Mouse (Mus musculus) megakaryocyte, embryonic 14.5 days (primary cell): ENCODE measurements at regions not wholly inside any gene's neighbourhood (a gene's known extent, or its start where the extent isn't known, plus 50 kb on each side); places are given as distances from the start of the nearest gene placed in this dataset.

Experiments used
- H3K27me3 ChIP-seq: replicated peaks from 2 replicates; pipeline ENCODE3; 2012; ENCODE audit warnings: inconsistent platforms
- H3K36me3 ChIP-seq: replicated peaks from 2 replicates; pipeline ENCODE3; 2012; ENCODE audit warnings: low read length, inconsistent platforms, mixed read lengths
- H3K4me1 ChIP-seq: 2 replicates; pipeline ENCODE4 v1.6.1; 2012; ENCODE audit warnings: inconsistent platforms
- H3K4me3 ChIP-seq: replicated peaks from 2 replicates; pipeline ENCODE3; 2012; ENCODE audit warnings: moderate library complexity, mild to moderate bottlenecking, inconsistent platforms
- H3K9me3 ChIP-seq: 2 replicates; pipeline ENCODE4 v1.6.1; 2012; ENCODE audit warnings: inconsistent platforms
- FLI1 ChIP-seq: IDR thresholded peaks from 2 replicates; pipeline ENCODE4 v1.6.1; 2012; ENCODE audit warnings: low read length, inconsistent platforms, mixed read lengths
- GATA1 ChIP-seq: IDR thresholded peaks from 3 replicates; pipeline ENCODE4 v1.6.1; 2012; ENCODE audit warnings: mixed read lengths, low read length, inconsistent platforms, borderline replicate concordance

DNA sequence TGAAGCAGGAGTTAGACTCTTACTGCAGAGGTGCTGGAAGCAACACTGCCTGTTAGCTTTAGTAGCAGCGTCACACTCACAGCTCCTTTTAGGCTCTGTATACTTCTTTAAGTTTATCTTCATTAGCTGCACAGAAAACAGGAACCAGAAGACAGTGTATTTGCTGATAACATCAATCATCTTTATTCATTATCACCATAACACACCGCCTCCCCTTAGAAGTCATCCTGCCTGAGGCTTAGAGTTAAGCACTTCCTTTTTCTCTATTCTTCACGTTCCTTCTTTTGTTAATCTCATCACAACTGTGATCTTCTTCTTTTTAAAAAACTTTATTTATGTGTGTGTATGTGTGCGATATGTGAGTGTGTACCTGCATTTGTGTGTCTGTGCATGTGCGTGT, 276.9 kb downstream of the Mex3b start:
- Histone ChIP-seq H3K9me3 (no peaks in the 10 kb centered on the region), H3K4me1 (peaks cover 10% of the 10 kb centered on the region), H3K4me3 (no peak overlapping the region), H3K27me3 (peaks cover 5% of the 10 kb centered on the region), H3K36me3 (no peaks in the 10 kb centered on the region)
- no peak for TF ChIP-seq GATA1
- TF ChIP-seq FLI1: no peak

DNA sequence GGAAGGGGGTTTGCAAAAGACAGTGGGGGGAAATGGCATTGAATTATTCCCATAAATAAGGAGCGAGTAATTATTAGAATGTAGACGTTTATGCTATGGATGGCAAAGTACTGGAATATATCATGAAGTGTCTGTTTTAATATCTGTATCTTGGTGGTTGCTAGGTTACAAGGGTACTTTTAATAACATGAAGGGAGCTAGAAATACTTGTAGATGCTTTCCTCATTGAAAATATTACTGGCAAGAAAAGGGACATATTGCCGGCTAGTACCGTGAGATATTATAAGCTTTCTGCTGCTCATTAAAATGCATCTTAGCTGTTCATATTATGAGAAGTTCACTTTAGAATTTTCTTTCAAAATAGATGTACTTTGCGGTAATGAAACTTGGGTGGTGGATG, 278.4 kb downstream of the Mex3b start:
- TF ChIP-seq GATA1 (no peak), FLI1 (no peak)
- H3K27me3 ChIP-seq: peaks cover 4% of the 10 kb centered on the region
- no peak overlapping the region for H3K4me3 ChIP-seq
- H3K4me1 ChIP-seq: peaks cover 10% of the 10 kb centered on the region
- no peaks in the 10 kb centered on the region for H3K36me3 ChIP-seq
- no peaks in the 10 kb centered on the region for H3K9me3 ChIP-seq

DNA sequence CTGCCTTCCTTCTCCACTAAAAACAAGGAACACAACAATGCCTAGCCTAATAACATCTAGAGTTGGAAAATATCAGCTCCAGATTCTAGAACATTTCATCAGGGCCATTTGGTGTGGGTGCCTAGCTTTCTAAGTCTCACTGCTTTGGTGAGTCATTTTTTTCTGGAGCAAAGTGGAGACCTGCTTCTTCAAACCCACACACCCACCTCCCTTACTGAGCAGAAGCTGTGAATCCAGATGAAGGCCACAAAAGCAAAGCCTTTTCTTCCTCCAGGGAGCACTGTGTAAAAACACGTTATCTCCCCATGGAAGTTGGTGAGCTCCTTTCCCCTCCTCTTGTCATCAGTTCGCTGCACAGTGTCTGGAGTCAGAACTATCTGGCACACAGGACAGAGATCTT, 294.1 kb downstream of the Mex3b start:
- H3K9me3 ChIP-seq: peaks cover 10% of the 10 kb centered on the region; the same call in 1 of the 2 replicates
- H3K36me3 ChIP-seq: no peaks in the 10 kb centered on the region
- no peaks in the 10 kb centered on the region for H3K4me1 ChIP-seq
- no peak overlapping the region for H3K4me3 ChIP-seq
- TF ChIP-seq FLI1 (no peak), GATA1 (no peak)
- H3K27me3 ChIP-seq: no peaks in the 10 kb centered on the region

DNA sequence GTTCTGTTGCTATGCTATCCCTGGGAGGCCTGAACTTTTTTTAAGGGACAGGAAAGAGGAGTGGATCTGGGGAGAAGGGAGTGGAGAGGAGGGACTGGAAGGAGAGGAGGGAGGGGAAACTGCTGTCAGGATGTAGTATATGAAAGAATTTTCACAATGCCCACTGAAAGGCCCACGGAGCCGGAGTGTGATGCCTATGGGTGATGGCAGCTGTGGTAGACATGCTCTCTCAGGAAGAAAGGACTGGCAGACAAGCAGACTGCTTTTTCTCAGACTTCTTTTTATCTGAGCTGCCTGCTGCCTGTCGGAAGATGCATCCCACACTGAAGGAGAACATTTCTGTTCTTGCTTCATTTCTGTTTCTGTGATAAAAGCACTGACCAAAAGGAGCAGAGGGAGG, 295.7 kb downstream of the Mex3b start:
- peaks cover 10% of the 10 kb centered on the region; the same call in 1 of the 2 replicates for H3K9me3 ChIP-seq
- H3K36me3 ChIP-seq: no peaks in the 10 kb centered on the region

DNA sequence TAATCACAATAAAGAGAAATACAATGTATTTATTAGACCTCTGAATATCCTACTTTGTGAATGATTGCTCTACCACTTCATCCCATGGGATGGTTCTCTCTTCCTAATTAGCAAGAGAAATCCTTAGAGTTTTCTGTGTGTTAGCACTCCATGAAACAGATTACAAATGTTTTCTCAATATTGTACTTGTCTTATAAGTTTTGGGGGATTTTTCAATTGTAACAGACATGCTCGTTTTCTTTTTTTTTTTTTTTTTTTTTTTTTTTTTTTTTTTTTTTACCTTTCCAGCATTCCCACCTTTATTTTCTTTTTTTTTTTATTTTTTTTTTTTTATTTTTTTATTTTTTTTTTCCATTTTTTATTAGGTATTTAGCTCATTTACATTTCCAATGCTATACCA, 312.3 kb downstream of the Mex3b start:
- no peak for TF ChIP-seq FLI1
- TF ChIP-seq GATA1: no peak

More for the DNA sequence above, 295.7 kb downstream of the Mex3b start:
- TF ChIP-seq FLI1: no peak
- no peak for TF ChIP-seq GATA1
- no peaks in the 10 kb centered on the region for H3K4me1 ChIP-seq
- no peak overlapping the region for H3K4me3 ChIP-seq
- H3K27me3 ChIP-seq: no peaks in the 10 kb centered on the region

DNA sequence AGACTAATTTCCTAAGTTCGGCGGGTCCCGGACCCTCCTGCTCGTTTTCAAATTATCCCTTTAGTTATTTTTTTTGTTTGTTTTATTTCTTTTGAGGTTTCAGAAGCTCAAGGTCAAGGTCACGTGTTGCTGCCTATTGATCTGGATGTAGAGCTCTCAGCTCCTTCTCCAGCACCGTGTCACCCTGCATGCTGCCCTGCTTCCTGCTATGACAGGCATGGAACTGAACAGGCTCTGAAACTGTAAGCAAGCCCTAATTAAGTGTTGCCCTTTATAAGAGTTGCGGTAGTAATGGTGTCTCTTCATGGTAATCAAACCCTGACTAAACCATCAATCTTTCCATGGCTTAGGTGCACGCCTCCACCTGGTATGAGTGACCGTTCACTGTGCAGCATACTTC, 319.2 kb downstream of the Mex3b start:
- TF ChIP-seq GATA1: no peak
- TF ChIP-seq FLI1: no peak
- Histone ChIP-seq H3K36me3 (no peaks in the 10 kb centered on the region), H3K4me3 (no peak overlapping the region)

More for the DNA sequence above, 312.3 kb downstream of the Mex3b start:
- no peaks in the 10 kb centered on the region for H3K9me3 ChIP-seq
- H3K4me3 ChIP-seq: no peak overlapping the region
- H3K27me3 ChIP-seq: no peaks in the 10 kb centered on the region
- H3K36me3 ChIP-seq: no peaks in the 10 kb centered on the region
- H3K4me1 ChIP-seq: no peaks in the 10 kb centered on the region

DNA sequence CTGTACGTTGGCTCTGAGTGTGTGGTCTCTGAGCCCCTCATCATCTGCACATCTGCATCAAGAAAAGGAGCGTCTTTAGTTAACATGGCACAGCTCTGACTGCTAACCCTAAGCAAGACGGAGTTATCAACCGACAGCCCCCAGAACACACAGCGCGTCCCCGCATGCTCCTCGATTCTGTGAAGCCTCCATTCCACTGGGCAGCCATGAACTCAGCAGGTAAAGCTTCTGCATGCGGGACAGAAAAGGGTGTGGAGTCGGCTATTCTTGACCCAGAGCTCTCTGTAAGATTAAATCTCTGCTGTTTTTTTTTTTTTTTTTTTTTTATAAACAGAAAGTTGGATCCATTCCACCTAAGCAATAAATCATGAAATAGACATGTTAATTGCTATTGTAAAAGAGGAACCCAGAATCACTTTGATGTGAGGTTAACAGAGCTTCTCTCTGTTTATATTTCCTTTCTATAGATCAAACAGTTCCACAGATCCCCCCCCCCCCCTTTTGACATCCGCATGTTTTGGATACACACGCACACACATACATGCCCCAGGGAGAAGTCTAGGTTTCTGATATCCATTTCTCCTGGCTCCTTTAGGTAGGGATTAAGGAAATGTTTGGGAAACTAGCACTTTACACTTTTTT, 328.9 kb downstream of the Mex3b start:
- no peak overlapping the region for H3K4me3 ChIP-seq
- TF ChIP-seq FLI1 (no peak), GATA1 (no peak)
- H3K27me3 ChIP-seq: peaks cover 6% of the 10 kb centered on the region
- no peaks in the 10 kb centered on the region for H3K36me3 ChIP-seq
- no peaks in the 10 kb centered on the region for H3K4me1 ChIP-seq
- 0 out of 2 replicates have a peak, but pooled peaks cover 4% of the 10 kb centered on the region for H3K9me3 ChIP-seq

More for the DNA sequence above, 319.2 kb downstream of the Mex3b start:
- H3K4me1 ChIP-seq: no peaks in the 10 kb centered on the region
- H3K9me3 ChIP-seq: peaks cover 9% of the 10 kb centered on the region
- H3K27me3 ChIP-seq: no peaks in the 10 kb centered on the region

DNA sequence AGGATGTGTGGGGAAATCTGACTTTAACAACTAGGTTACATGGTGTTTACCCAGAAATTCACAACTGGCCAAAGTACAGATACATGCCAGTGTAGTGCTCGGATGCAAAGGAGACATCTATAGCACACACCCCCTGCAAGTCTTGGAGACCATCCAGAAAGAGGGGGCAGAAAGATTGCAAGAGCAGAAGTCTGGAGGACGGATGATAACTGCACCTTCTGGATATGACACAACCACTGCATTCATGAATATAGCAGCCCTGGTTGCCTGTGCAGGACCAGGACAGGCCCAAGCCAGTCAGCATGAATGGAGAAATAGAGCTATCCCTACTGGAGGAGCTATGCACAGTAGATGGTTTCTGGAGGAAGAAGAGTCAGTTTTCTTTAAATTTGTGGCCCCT, 330.4 kb downstream of the Mex3b start:
- 0 out of 2 replicates have a peak, but pooled peaks cover 3% of the 10 kb centered on the region for H3K9me3 ChIP-seq
- no peak overlapping the region for H3K4me3 ChIP-seq
- TF ChIP-seq FLI1 (no peak), GATA1 (no peak)
- H3K4me1 ChIP-seq: peaks cover 5% of the 10 kb centered on the region; the same call in 1 of the 2 replicates
- peaks cover 14% of the 10 kb centered on the region for H3K27me3 ChIP-seq
- no peaks in the 10 kb centered on the region for H3K36me3 ChIP-seq

DNA sequence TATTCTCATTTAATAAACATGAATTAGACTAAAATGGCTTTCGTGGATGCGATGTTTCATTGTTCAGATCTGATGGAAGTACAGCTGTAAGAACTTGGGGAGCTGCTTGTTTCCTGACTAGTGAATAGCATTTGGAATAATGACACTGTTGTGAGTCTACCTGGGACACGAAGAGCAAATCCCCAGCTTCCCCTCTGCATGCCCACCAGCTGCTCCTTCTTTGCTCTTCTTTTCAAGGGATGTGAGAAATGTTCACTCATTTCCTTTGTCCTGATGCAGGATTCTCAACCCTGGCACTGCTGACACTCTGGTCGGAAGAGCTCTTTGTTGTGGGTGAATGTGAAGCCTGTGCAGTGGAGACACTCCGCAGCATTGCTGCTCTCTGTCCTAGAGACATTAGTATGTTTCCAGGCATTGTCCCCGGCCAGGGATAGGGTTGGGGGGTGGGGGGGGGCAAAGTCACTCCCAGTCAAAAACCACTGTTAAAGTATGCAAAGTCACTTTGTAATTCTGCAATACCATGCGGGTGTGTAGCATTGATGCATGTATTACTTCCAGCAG, 334.1 kb downstream of the Mex3b start:
- H3K4me3 ChIP-seq: no peak overlapping the region
- no peaks in the 10 kb centered on the region for H3K36me3 ChIP-seq

DNA sequence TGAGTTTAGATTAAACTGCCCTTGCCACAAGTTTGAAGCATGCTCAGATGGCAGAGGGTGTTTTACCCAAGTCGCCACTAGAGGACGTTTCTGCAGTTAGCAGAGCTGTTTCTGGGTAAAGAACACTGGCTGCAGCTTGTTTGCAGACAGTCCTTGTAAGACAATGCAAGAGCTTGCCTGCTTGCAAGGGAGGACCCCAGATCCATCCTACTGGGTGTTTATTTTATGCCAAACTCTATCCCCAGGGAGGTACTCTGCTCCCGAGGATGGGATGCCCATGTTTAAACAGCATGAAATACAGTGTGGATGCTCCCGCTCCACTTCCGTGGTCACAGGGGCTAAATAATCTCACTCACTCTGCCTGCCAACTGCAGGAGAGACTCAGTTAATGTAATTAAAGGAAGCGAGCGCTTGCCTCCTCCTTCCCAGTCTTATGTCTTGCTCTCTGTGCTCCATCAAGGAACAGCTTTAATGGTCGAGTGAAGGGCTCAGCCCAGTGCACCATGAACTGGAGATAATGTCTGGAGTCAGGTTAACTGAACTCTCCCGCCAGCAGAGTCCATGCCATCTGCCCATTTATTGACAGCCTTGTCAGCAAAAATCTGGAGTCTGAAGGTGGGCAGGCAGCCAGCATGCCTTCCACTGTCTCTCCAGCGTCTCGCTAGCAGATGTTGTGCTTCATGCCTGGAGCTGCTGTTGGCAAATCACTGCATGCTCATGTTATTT, 334.8 kb downstream of the Mex3b start:
- no peak overlapping the region for H3K4me3 ChIP-seq
- TF ChIP-seq GATA1 (no peak), FLI1 (no peak)
- no peaks in the 10 kb centered on the region for H3K36me3 ChIP-seq
- peaks cover 5% of the 10 kb centered on the region; the same call in 1 of the 2 replicates for H3K4me1 ChIP-seq
- no peaks in the 10 kb centered on the region for H3K9me3 ChIP-seq
- peaks cover 22% of the 10 kb centered on the region for H3K27me3 ChIP-seq

More for the DNA sequence above, 334.1 kb downstream of the Mex3b start:
- Histone ChIP-seq H3K9me3 (no peaks in the 10 kb centered on the region), H3K4me1 (peaks cover 5% of the 10 kb centered on the region; the same call in 1 of the 2 replicates), H3K27me3 (peaks cover 22% of the 10 kb centered on the region)
- TF ChIP-seq FLI1 (no peak), GATA1 (no peak)
